Mouse (Mus musculus): ENCODE measurements around the gene Fgfr2. TPM values are rescaled to one million over a fixed set of nuclear protein-coding genes. Genes with fewer than 3 reads are reported as not detected.

Fgfr2 gene
- polyA plus RNA-seq, 2 experiments from 2014 or later = not detected

GRCm38 (mm10) chr7:130382126-130382525 is 2741.0 kb downstream of the Fgfr2 start:
- no peak for ATAC-seq

GRCm38 (mm10) chr7:130381387-130381951 is 2741.7 kb downstream of the Fgfr2 start:
- ATAC-seq = no peak

- no peak for ATAC-seq
Measured at GRCm38 (mm10) chr7:130380769-130381355, 2742.3 kb downstream of the Fgfr2 start.

GRCm38 (mm10) chr7:130380367-130380766 is 2742.8 kb downstream of the Fgfr2 start:
- no peak for ATAC-seq

GRCm38 (mm10) chr7:130379886-130380285 is 2743.3 kb downstream of the Fgfr2 start:
- ATAC-seq = no peak

- ATAC-seq = no peak
Measured at GRCm38 (mm10) chr7:130378308-130378707, 2744.8 kb downstream of the Fgfr2 start.

GRCm38 (mm10) chr7:130374311-130374710 is 2748.8 kb downstream of the Fgfr2 start:
- no peak for ATAC-seq

- no peak for ATAC-seq
Measured at GRCm38 (mm10) chr7:130368827-130369641, 2754.1 kb downstream of the Fgfr2 start.

- no peak for ATAC-seq
Measured at GRCm38 (mm10) chr7:130368036-130368826, 2754.9 kb downstream of the Fgfr2 start.

GRCm38 (mm10) chr7:130367222-130368035 is 2755.7 kb downstream of the Fgfr2 start:
- no peak for ATAC-seq

GRCm38 (mm10) chr7:130365711-130366110 is 2757.4 kb downstream of the Fgfr2 start:
- no peak for ATAC-seq

- no peak for ATAC-seq
Measured at GRCm38 (mm10) chr7:130340412-130341152, 2782.6 kb downstream of the Fgfr2 start.

- ATAC-seq = no peak
Measured at GRCm38 (mm10) chr7:130337601-130338000, 2785.5 kb downstream of the Fgfr2 start.

GRCm38 (mm10) chr7:130335440-130336051 is 2787.6 kb downstream of the Fgfr2 start:
- no peak for ATAC-seq

- ATAC-seq = no peak
Measured at GRCm38 (mm10) chr7:130332515-130333220, 2790.5 kb downstream of the Fgfr2 start.

- no peak for ATAC-seq
Measured at GRCm38 (mm10) chr7:130327603-130328365, 2795.4 kb downstream of the Fgfr2 start.

GRCm38 (mm10) chr7:130325983-130326433 is 2797.1 kb downstream of the Fgfr2 start:
- no peak for ATAC-seq

- no peak for ATAC-seq
Measured at GRCm38 (mm10) chr7:130324716-130325401, 2798.3 kb downstream of the Fgfr2 start.

- no peak for ATAC-seq
Measured at GRCm38 (mm10) chr7:130323766-130324165, 2799.4 kb downstream of the Fgfr2 start.

All from CD4-positive, CD25-positive, alpha-beta regulatory T cell, adult 4 months (primary cell).